ENCODE assay signal across 8 mouse cellular contexts in genomic region chr3:89203142-89203514, GRCm38 (mm10). TPM values are rescaled to one million over a fixed set of nuclear protein-coding genes. Genes with fewer than 3 reads are reported as not detected.
DNase-seq lines count a peak whose midpoint lies in the region; ATAC-seq and TF ChIP-seq lines count a peak whose summit lies in the region.

No protein-coding gene starts in this region.

- no peak for TF ChIP-seq CTCF in lung, adult 2 months (IDR thresholded peaks at IDR 0.05; ENCODE audit: insufficient read depth, low read length)

- 34% methylated on average over 5 of the region's 5 CpGs for WGBS in lung, adult 2 months
- WGBS in embryonic facial prominence, embryonic 13.5 days, result 40% methylated on average over 5 of the region's 5 CpGs
- WGBS in intestine, embryonic 15.5 days, result 35% methylated on average over 5 of the region's 5 CpGs
- WGBS in neural tube, embryonic 13.5 days, result 33% methylated on average over 5 of the region's 5 CpGs

- peaks cover 38% of the 10 kb centered on the region for H3K36me3 ChIP-seq in embryonic facial prominence, embryonic 13.5 days
- peaks cover 22% of the 10 kb centered on the region for H3K36me3 ChIP-seq in intestine, embryonic 15.5 days
- peaks cover 43% of the 10 kb centered on the region for H3K36me3 ChIP-seq in neural tube, embryonic 13.5 days

- H3K27ac ChIP-seq in embryonic facial prominence, embryonic 13.5 days, result no peak overlapping the region
- no peak overlapping the region for H3K27ac ChIP-seq in intestine, embryonic 15.5 days
- no peak overlapping the region for H3K27ac ChIP-seq in neural tube, embryonic 13.5 days (replicated peaks)

- no peak for TF ChIP-seq POLR2A in lung, adult 2 months (IDR thresholded peaks at IDR 0.05; ENCODE audit: borderline replicate concordance, extremely low read depth, low read depth, low read length)

- no peaks in the 10 kb centered on the region for H3K27me3 ChIP-seq in embryonic facial prominence, embryonic 13.5 days
- H3K27me3 ChIP-seq in intestine, embryonic 15.5 days (replicated peaks), result no peaks in the 10 kb centered on the region
- no peaks in the 10 kb centered on the region for H3K27me3 ChIP-seq in neural tube, embryonic 13.5 days

- DNase-seq in lung, adult 2 months, result no peak
- DNase-seq in lung, postnatal 10 days, result no peak
- no peak for DNase-seq in adrenal gland, adult 18-20 months (ENCODE audit: low spot score in 2 of 2)

- H3K4me2 ChIP-seq in embryonic facial prominence, embryonic 13.5 days, result peak overlapping the region; percentile 70
- H3K4me2 ChIP-seq in intestine, embryonic 15.5 days (replicated peaks), result peak overlapping the region; percentile 68
- H3K4me2 ChIP-seq in neural tube, embryonic 13.5 days, result peak overlapping the region; percentile 73

- H3K9ac ChIP-seq in embryonic facial prominence, embryonic 13.5 days, result peak overlapping the region; percentile 73
- peak overlapping the region; percentile 39 for H3K9ac ChIP-seq in intestine, embryonic 15.5 days
- peak overlapping the region; percentile 76 for H3K9ac ChIP-seq in neural tube, embryonic 13.5 days

- H3K4me3 ChIP-seq in lung, adult 2 months (replicated peaks; ENCODE audit: extremely low read depth, low read depth, low read length), result peak overlapping the region; percentile 89
- peak overlapping the region; percentile 52 for H3K4me3 ChIP-seq in embryonic facial prominence, embryonic 13.5 days
- peak overlapping the region; percentile 48 for H3K4me3 ChIP-seq in intestine, embryonic 15.5 days (replicated peaks)
- H3K4me3 ChIP-seq in neural tube, embryonic 13.5 days, result peak overlapping the region; percentile 54

- no peak for ATAC-seq in embryonic facial prominence, embryonic 13.5 days (ENCODE audit: insufficient number of reproducible peaks, insufficient read depth, low FRiP score, low TSS enrichment, low read depth)
- ATAC-seq in intestine, embryonic 15.5 days, result peak; percentile 15; the same call in 1 of the 2 replicates
- ATAC-seq in neural tube, embryonic 13.5 days (ENCODE audit: low read depth), result peak; percentile 47; the same call in 1 of the 2 replicates
- ATAC-seq in monocyte, adult 5-6 weeks (replicated peaks; ENCODE audit: insufficient number of reproducible peaks, low FRiP score, low TSS enrichment, poor library complexity, severe bottlenecking), result no peak
- no peak for ATAC-seq in inflammation-experienced regulatory T-cells, adult 6 months

- H3K4me1 ChIP-seq in lung, adult 2 months (ENCODE audit: control insufficient read depth, insufficient read depth, low read length), result peaks cover 4% of the 10 kb centered on the region; the same call in 1 of the 2 replicates
- H3K4me1 ChIP-seq in embryonic facial prominence, embryonic 13.5 days, result peaks cover 5% of the 10 kb centered on the region
- H3K4me1 ChIP-seq in intestine, embryonic 15.5 days (replicated peaks), result peaks cover 4% of the 10 kb centered on the region
- H3K4me1 ChIP-seq in neural tube, embryonic 13.5 days (replicated peaks), result peaks cover 11% of the 10 kb centered on the region

- no peaks in the 10 kb centered on the region for H3K9me3 ChIP-seq in embryonic facial prominence, embryonic 13.5 days
- H3K9me3 ChIP-seq in intestine, embryonic 15.5 days, result no peaks in the 10 kb centered on the region
- H3K9me3 ChIP-seq in neural tube, embryonic 13.5 days, result no peaks in the 10 kb centered on the region

RNA-seq across cellular contexts. Expression of gene Gba, which starts 0.4 kb away (rescaled TPM):
- 56.4 and 94.2 TPM in 2 replicates for polyA plus RNA-seq in lung, adult 2 months (2012; rRNA removed)
- 34.7 TPM in 2 replicates for polyA plus RNA-seq in embryonic facial prominence, embryonic 13.5 days (2015; fragmentation: Nextera tagmentation; extraction: Ambion mirVana)
- polyA plus RNA-seq in intestine, embryonic 15.5 days (2015; fragmentation: Nextera tagmentation; extraction: Ambion mirVana), result 53.5 and 53.7 TPM in 2 replicates
- polyA plus RNA-seq in neural tube, embryonic 13.5 days (2015; fragmentation: Nextera tagmentation; extraction: Ambion mirVana), result 48.3 and 50.0 TPM in 2 replicates
- total RNA-seq in monocyte, adult 5-6 weeks (2017), result 71.9 to 84.9 TPM (median 81.9 TPM) in 3 replicates
- 10 to 100 TPM; 63.7 to 86.1 (median 85.1) TPM for polyA plus RNA-seq in inflammation-experienced regulatory T-cells, adult 6 months (2017; shearing (Covaris generic))
- total RNA-seq in adrenal gland, adult 18-20 months (2021), result 10 to 100 TPM; 57.1 to 61.9 TPM

RNA-seq across cellular contexts. Expression of gene Thbs3, which starts 11.9 kb away (rescaled TPM):
- 134 and 139 TPM in 2 replicates for polyA plus RNA-seq in lung, adult 2 months (2012; rRNA removed)
- polyA plus RNA-seq in embryonic facial prominence, embryonic 13.5 days (2015; fragmentation: Nextera tagmentation; extraction: Ambion mirVana), result 42.0 and 48.1 TPM in 2 replicates
- polyA plus RNA-seq in intestine, embryonic 15.5 days (2015; fragmentation: Nextera tagmentation; extraction: Ambion mirVana), result 20.4 and 23.0 TPM in 2 replicates
- 45.6 and 52.8 TPM in 2 replicates for polyA plus RNA-seq in neural tube, embryonic 13.5 days (2015; fragmentation: Nextera tagmentation; extraction: Ambion mirVana)
- 0.95 to 2.3 TPM (median 1.8 TPM) in 3 replicates for total RNA-seq in monocyte, adult 5-6 weeks (2017)
- 1 to 10 TPM in 2 of 3 experiments, under 1 TPM in 1; 0.48 to 3.3 (median 2.7) TPM for polyA plus RNA-seq in inflammation-experienced regulatory T-cells, adult 6 months (2017; shearing (Covaris generic))
- total RNA-seq in adrenal gland, adult 18-20 months (2021), result 10 to 100 TPM in 1 of 2 experiments, 1 to 10 TPM in 1; 7.9 to 14.5 TPM

RNA-seq across cellular contexts. Expression of gene Fam189b, which starts 20.2 kb away (rescaled TPM):
- 36.7 and 39.0 TPM in 2 replicates for polyA plus RNA-seq in lung, adult 2 months (2012; rRNA removed)
- 31.5 and 32.6 TPM in 2 replicates for polyA plus RNA-seq in embryonic facial prominence, embryonic 13.5 days (2015; fragmentation: Nextera tagmentation; extraction: Ambion mirVana)
- 17.9 and 19.3 TPM in 2 replicates for polyA plus RNA-seq in intestine, embryonic 15.5 days (2015; fragmentation: Nextera tagmentation; extraction: Ambion mirVana)
- polyA plus RNA-seq in neural tube, embryonic 13.5 days (2015; fragmentation: Nextera tagmentation; extraction: Ambion mirVana), result 38.9 and 49.9 TPM in 2 replicates
- total RNA-seq in monocyte, adult 5-6 weeks (2017), result 4.9 to 45.4 TPM (median 15.8 TPM) in 3 replicates
- 100 to 1,000 TPM; 132 to 223 (median 213) TPM for polyA plus RNA-seq in inflammation-experienced regulatory T-cells, adult 6 months (2017; shearing (Covaris generic))
- total RNA-seq in adrenal gland, adult 18-20 months (2021), result 10 to 100 TPM; 15.4 to 16.2 TPM

RNA-seq across cellular contexts. Expression of gene Mtx1, which starts 23.8 kb away (rescaled TPM):
- polyA plus RNA-seq in lung, adult 2 months (2012; rRNA removed), result 107 and 110 TPM in 2 replicates
- polyA plus RNA-seq in embryonic facial prominence, embryonic 13.5 days (2015; fragmentation: Nextera tagmentation; extraction: Ambion mirVana), result 182 and 212 TPM in 2 replicates
- polyA plus RNA-seq in intestine, embryonic 15.5 days (2015; fragmentation: Nextera tagmentation; extraction: Ambion mirVana), result 214 and 222 TPM in 2 replicates
- 157 and 170 TPM in 2 replicates for polyA plus RNA-seq in neural tube, embryonic 13.5 days (2015; fragmentation: Nextera tagmentation; extraction: Ambion mirVana)
- total RNA-seq in monocyte, adult 5-6 weeks (2017), result 42.5 to 61.0 TPM (median 58.7 TPM) in 3 replicates
- 100 to 1,000 TPM in 1 of 3 experiments, 10 to 100 TPM in 2; 77.7 to 112 (median 94.3) TPM for polyA plus RNA-seq in inflammation-experienced regulatory T-cells, adult 6 months (2017; shearing (Covaris generic))
- 100 to 1,000 TPM; 141 to 148 TPM for total RNA-seq in adrenal gland, adult 18-20 months (2021)

RNA-seq across cellular contexts. Expression of gene Muc1, which starts 25.7 kb away (rescaled TPM):
- polyA plus RNA-seq in lung, adult 2 months (2012; rRNA removed), result 294 and 354 TPM in 2 replicates
- polyA plus RNA-seq in embryonic facial prominence, embryonic 13.5 days (2015; fragmentation: Nextera tagmentation; extraction: Ambion mirVana), result 1.5 and 1.6 TPM in 2 replicates
- polyA plus RNA-seq in intestine, embryonic 15.5 days (2015; fragmentation: Nextera tagmentation; extraction: Ambion mirVana), result 10.1 and 19.7 TPM in 2 replicates
- polyA plus RNA-seq in neural tube, embryonic 13.5 days (2015; fragmentation: Nextera tagmentation; extraction: Ambion mirVana), result 1.0 and 1.1 TPM in 2 replicates
- total RNA-seq in monocyte, adult 5-6 weeks (2017), result 0.85 to 2.2 TPM (median 0.86 TPM) in 3 replicates
- 1 to 10 TPM; 1.6 to 2.5 (median 1.8) TPM for polyA plus RNA-seq in inflammation-experienced regulatory T-cells, adult 6 months (2017; shearing (Covaris generic))
- total RNA-seq in adrenal gland, adult 18-20 months (2021), result under 1 TPM; 0.23 to 0.35 TPM

Comparison
In these comparisons a context has a peak if more than half of its experiments do, and no peak if none do; other contexts are left out.
1. ATAC-seq: peak in intestine, embryonic 15.5 days (single experiment) and neural tube, embryonic 13.5 days (single experiment); none in embryonic facial prominence, embryonic 13.5 days (single experiment), monocyte, adult 5-6 weeks (single experiment) and inflammation-experienced regulatory T-cells, adult 6 months (single experiment).
2. Peak in every context shown above with its lines, with median percentiles within 50 percentile points of each other: H3K4me3 ChIP-seq, H3K4me2 ChIP-seq and H3K9ac ChIP-seq.